Mouse (Mus musculus) adipocyte (in vitro differentiated cells): ENCODE measurements around the gene Izumo1.
"Not testable (repeated sequence)": the region's sequence is repeated elsewhere in the genome, so short reads cannot be mapped to it uniquely, and the experiment has no call there.

Source experiments
- DNase-seq: peaks from one replicate; pipeline ENCODE4 v3.0.0-alpha.2; 2016; ENCODE audit warnings: low spot score

Izumo1 gene

DNA sequence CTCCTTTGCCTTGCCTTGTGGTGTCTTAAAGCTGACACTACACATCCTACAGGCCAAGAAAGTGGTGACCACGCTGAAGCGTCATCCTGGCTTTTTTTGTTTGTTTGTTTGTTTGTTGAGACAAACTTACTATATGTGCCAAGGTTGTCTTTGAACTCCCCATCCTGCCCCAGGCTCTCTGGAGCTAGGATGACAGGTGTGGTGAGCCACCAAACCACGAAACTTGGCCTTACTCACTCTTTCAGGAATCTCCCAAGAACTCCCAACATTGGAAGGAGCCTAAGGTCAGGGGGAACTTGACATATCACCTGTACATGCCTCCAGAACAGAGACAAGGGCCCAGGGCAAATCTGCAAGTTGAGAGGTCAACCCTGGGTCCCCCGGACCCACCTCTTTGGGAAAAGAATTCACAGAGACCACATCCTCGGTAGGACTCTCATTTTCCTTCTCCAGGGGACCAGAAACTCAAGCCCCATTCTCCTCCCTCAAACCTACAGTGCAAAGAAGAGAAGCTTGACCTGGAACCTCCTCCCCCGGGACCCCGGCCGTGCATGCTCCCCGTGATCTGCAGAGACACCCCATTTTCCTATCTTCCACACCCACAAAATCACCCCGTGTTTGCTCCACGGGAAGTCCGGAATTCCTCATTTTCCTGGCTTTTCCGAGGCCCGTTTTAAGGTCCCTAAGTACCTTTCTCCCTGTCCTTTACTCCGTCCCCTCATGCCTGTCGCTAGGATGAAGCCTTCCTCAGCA, 21.1 kb downstream of the Izumo1 start:
- no peak for DNase-seq

- DNase-seq = peak; percentile 62
Measured at GRCm38 (mm10) chr7:45643441-45644178, 22.0 kb downstream of the Izumo1 start.

DNA sequence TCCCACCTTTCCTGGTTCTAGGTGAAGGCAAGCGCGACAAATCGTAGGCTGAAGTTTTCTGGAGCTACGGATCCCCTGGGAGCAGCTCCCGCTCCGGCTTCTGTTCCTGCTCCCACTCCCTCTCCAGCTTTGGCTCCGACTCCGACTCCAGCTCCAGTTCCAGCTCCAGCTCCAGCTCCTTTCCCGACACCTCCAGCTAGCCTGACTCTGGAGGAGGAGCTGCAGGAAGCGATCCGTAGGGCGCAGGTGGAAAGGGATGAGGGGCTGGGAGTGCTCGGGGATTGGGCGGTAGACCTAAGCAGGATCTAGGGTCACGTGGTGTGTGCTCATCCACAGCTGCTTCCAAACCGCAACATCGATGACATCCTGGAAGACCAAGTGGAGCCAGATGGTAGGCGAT, 22.6 kb downstream of the Izumo1 start:
- no peak for DNase-seq

- DNase-seq = no peak
Measured at GRCm38 (mm10) chr7:45644872-45645590, 23.4 kb downstream of the Izumo1 start.

GRCm38 (mm10) chr7:45645591-45645971, 24.0 kb downstream of the Izumo1 start:
- DNase-seq = no peak

DNA sequence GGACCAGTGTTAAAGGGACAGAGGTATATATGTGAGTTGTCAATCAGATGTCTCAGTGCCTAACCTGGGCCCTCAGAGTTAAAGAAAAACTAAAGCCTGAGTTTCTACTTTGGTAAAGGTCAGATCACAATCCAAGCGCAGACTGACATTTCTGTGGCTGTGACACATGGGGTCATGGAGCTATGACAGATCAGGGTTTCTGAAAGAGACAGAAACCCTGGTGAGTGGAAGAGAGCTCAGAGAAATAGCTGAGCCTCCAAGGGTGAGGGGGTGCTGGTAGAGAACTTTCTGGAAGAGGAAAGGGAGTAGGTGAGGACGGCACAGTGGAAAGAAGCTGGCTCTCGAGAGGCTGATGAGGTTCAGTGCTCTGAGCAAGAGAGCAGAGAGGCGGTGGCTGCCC, 25.1 kb downstream of the Izumo1 start:
- DNase-seq = no peak

DNA sequence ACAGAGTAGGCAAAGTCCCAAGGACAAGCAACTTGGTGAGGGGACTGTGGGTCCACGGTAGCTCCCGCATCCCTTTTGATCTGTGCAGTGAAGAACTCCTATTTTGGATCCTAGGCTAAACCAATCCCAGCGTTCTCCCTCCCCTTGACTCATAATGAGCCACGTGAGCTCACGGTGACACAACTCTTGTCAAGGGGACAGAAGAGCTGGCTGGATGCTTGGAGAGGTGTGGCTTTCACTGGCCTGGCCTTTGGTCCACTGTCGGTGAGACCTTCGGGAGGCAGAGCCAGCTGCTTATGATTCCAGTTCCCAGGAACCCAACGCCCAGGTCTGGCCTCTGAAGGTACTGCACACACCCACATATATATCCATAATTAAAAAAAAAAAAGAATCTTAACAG, 27.7 kb downstream of the Izumo1 start:
- peak; percentile 48 for DNase-seq

DNA sequence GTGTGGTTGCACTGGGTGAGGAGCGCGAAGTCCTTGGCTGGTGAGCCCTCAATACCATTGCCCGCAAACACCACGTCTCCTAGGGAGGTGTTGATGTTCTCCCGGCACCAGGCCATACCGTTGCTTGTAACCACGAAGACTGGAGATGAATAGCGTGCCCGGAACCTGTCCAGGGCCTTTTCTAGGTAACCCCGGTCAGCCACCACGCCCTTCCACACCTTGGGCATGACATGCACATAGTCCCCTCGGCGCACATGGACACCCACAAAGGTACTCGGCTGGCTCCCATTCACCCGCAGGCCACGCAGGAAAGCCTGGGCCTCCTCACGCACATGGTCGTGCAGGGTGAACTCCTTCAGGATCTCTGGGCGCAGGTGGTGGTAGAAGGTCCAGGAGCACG, 28.9 kb downstream of the Izumo1 start:
- DNase-seq = not testable (repeated sequence)

GRCm38 (mm10) chr7:45654424-45655047, 32.9 kb downstream of the Izumo1 start:
- no peak for DNase-seq

GRCm38 (mm10) chr7:45660746-45661478, 39.3 kb downstream of the Izumo1 start:
- no peak for DNase-seq

DNA sequence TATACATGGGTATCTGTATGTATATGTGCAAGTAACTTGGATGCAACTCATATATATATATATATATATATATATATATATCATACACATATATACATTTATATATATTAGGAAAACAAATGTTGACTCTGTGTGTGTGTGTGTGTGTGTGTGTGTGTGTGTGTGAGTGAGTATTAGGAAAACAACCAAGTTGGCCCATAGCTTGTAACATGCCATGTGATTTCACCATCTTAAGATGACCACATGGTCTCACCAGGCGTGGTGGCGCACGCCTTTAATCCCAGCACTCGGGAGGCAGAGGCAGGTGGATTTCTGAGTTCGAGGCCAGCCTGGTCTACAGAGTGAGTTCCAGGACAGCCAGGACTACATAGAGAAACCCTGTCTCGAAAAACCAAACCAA, 40.1 kb downstream of the Izumo1 start:
- not testable (repeated sequence) for DNase-seq

- no peak for DNase-seq
Measured at GRCm38 (mm10) chr7:45665303-45666138, 43.9 kb downstream of the Izumo1 start.

DNA sequence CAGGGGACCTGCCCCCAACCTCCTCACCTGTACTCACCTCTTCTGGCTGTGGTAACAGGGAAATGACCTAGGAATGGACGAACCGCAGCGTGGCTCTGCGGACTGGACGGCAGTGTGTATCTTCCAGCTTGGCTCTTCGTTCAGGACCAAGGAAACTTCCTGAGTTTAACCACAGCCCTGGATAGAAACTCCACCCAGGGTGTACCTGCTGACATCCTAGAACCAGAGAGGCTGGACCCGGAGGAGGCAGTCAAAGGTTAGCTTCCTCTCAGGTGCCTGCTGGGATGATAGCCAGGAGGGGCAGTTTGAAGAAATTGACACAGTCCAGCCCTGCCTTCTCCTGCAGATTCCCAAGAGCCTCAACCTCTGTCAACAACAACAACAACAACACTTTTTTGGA, 44.5 kb downstream of the Izumo1 start, which contains the start of gene Fut2:
Fut2 (minus strand) TSS at position 234 of the 400 bp plus-strand sequence.
- no peak for DNase-seq

- peak; percentile 22 for DNase-seq
Measured at GRCm38 (mm10) chr7:45667761-45668160, 46.1 kb downstream of the Izumo1 start.

DNA sequence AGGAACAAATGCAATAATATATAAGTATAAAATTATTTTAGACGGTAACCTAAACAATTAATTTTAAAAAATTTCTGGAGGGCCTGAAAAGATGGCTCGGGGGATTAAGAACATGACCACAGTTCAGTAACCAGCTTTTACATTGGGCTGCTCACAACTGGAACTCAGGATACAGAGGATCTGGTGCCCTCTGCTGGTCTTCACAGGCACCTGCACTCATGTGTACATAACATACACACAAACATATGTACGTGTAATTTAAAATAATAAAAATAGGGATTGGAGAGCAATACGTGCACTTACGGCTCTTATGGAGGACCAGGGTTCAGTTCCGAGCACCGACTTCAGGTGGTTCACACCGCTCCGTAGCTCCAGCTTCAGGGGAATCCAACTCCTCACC, 47.3 kb downstream of the Izumo1 start:
- no peak for DNase-seq

DNA sequence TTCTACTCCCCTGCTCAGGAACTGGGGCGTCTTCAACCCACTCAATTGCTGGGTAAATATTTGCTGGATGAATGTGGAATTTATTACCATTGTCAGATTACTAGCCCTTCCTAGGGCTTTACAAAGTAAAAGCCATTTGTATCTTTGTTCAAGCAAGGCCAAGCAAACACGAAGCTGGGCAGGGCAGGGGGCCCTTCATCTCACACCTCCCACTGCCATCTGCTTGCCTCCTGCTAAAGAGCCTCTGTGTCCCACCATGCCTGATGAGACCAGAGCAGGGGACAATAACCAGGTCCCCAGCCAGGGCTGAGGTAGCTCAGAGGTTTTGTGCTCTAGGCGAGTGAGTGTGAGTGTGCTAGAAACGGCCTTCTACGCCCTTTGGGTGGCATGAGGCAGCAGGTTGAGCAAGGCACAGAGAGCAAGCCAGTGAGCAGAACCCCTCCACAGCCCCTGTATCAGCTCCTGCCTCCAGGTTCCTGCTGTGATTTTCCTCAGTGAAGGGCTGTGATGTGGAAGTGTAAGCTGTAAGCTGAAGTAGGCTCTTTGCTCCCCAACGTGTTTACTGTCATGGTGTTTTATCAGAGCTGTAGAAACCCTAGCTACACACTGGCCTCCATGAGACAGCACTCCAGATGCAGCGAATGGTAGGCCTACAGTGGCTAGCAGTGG, 56.1 kb downstream of the Izumo1 start:
- DNase-seq = no peak
